Mouse (Mus musculus): ENCODE results near the gene Dnajc5g.

- TF ChIP-seq TAL1 (IDR thresholded peaks at IDR 0.05; ENCODE audit: low read length): no peak
- TF ChIP-seq GATA1 (IDR thresholded peaks at IDR 0.05; ENCODE audit: low read length): no peak
These were observed 32.9 kb downstream of the Dnajc5g start for GRCm38 (mm10) chr5:31138968-31139425.

All from erythroblast, embryonic 14.5 days (primary cell).